10 mouse cellular contexts compared by ENCODE assay signal in the genomic region with DNA sequence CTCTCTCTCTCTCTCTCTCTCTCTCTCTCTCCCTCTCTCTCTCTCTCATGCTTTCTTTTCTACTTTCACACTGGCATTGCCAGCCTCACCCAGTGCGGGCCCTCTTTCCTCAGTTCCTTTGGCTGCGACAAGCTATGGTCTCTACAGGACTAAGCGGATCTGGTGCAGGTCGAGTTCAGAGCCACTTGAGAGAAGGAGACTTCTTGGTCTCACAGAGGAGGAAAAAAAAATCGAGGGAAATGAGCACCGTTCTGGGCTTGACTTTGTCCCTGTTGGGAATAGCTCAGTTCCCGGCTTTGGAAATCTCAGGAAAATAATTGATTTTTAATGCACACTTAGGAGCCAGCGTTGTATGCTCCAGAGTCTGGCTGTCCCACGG. TPM values are rescaled to one million over a fixed set of nuclear protein-coding genes. Genes with fewer than 3 reads are reported as not detected.
DNase-seq lines count a peak whose midpoint lies in the region; ATAC-seq and TF ChIP-seq lines count a peak whose summit lies in the region.
"Had no signal": no experiment of that assay in that cellular context is flagged by ENCODE, and none has a peak within 500 bp of the region (broad histone marks: within the 10 kb centered on the region; RNA-seq: fewer than 3 reads in every experiment).

No protein-coding gene starts in this region.

- under 1% methylated on average over 9 of the region's 9 CpGs for WGBS in heart, embryonic 12.5 days
- 0% methylated on average over 9 of the region's 9 CpGs for WGBS in forebrain, embryonic 15.5 days
- WGBS in liver, postnatal 0 days (ENCODE audit: insufficient replicate concordance) = 3% methylated on average over 9 of the region's 9 CpGs

- DNase-seq in heart, adult 11 months = no peak
- DNase-seq in liver, postnatal 0 days = no peak
- DNase-seq in right cerebral cortex, adult 2 months (ENCODE audit: low spot score in 2 of 2) = no peak
- DNase-seq in layer of hippocampus, postnatal 25 days (ENCODE audit: extremely low spot score in 1 of 2, low spot score in 1 of 2) = no peak
- DNase-seq: B cell, adult 2 months had no signal

- peaks cover 53% of the 10 kb centered on the region for H3K27me3 ChIP-seq in heart, embryonic 12.5 days (replicated peaks)
- H3K27me3 ChIP-seq in E14TG2a.4 (ENCODE audit: insufficient read depth, low read length) = peaks cover 59% of the 10 kb centered on the region
- H3K27me3 ChIP-seq in forebrain, embryonic 15.5 days = no peaks in the 10 kb centered on the region
- peaks cover 72% of the 10 kb centered on the region for H3K27me3 ChIP-seq in liver, postnatal 0 days (ENCODE audit: insufficient read depth, low read length)

- no peaks in the 10 kb centered on the region for H3K36me3 ChIP-seq in heart, embryonic 12.5 days
- H3K36me3 ChIP-seq in E14TG2a.4 (ENCODE audit: insufficient read depth, low read length) = no peaks in the 10 kb centered on the region
- H3K36me3 ChIP-seq in forebrain, embryonic 15.5 days = no peaks in the 10 kb centered on the region
- no peaks in the 10 kb centered on the region for H3K36me3 ChIP-seq in liver, postnatal 0 days (replicated peaks; ENCODE audit: insufficient read depth, low read length)

- no peak for TF ChIP-seq EP300 in liver, postnatal 0 days (IDR thresholded peaks at IDR 0.05; ENCODE audit: low read depth)

- no peak for TF ChIP-seq CTCF in E14TG2a.4 (conservative IDR thresholded peaks at IDR 0.05; ENCODE audit: low read length)
- TF ChIP-seq CTCF in liver, postnatal 0 days (IDR thresholded peaks at IDR 0.05; ENCODE audit: low read depth) = no peak

- peak overlapping the region; percentile 35 for H3K4me3 ChIP-seq in heart, embryonic 12.5 days
- H3K4me3 ChIP-seq in E14TG2a.4 (replicated peaks; ENCODE audit: low read length) = peak overlapping the region; percentile 55
- H3K4me3 ChIP-seq in forebrain, embryonic 15.5 days = peak overlapping the region; percentile 46
- peak overlapping the region; percentile 15; the same call in 1 of the 2 replicates for H3K4me3 ChIP-seq in liver, postnatal 0 days (ENCODE audit: low read depth, low read length)

- H3K9me3 ChIP-seq in heart, embryonic 12.5 days (replicated peaks) = no peaks in the 10 kb centered on the region
- no peaks in the 10 kb centered on the region for H3K9me3 ChIP-seq in E14TG2a.4 (ENCODE audit: low read length)
- no peaks in the 10 kb centered on the region for H3K9me3 ChIP-seq in forebrain, embryonic 15.5 days
- no peaks in the 10 kb centered on the region for H3K9me3 ChIP-seq in liver, postnatal 0 days (ENCODE audit: low read length)

- H3K4me2 ChIP-seq in heart, embryonic 12.5 days = peak overlapping the region; percentile 63
- H3K4me2 ChIP-seq in forebrain, embryonic 15.5 days (replicated peaks) = peak overlapping the region; percentile 45
- no peak overlapping the region for H3K4me2 ChIP-seq in liver, postnatal 0 days (ENCODE audit: low read depth, low read length)

- H3K4me1 ChIP-seq in heart, embryonic 12.5 days (replicated peaks) = peaks cover 10% of the 10 kb centered on the region
- peaks cover 7% of the 10 kb centered on the region for H3K4me1 ChIP-seq in E14TG2a.4 (replicated peaks; ENCODE audit: low read depth, low read length)
- 0 out of 2 replicates have a peak, but pooled peaks cover under 1% of the 10 kb centered on the region for H3K4me1 ChIP-seq in forebrain, embryonic 15.5 days
- no peaks in the 10 kb centered on the region for H3K4me1 ChIP-seq in liver, postnatal 0 days (ENCODE audit: insufficient read depth)

- ATAC-seq in heart, embryonic 12.5 days (ENCODE audit: insufficient number of reproducible peaks, low FRiP score) = no peak
- peak; percentile 46 for ATAC-seq in forebrain, embryonic 15.5 days (replicated peaks)
- no peak for ATAC-seq in liver, postnatal 0 days
- no peak for ATAC-seq in megakaryocyte-erythroid progenitor cell, adult 5-6 weeks (replicated peaks; ENCODE audit: low FRiP score, low TSS enrichment, poor library complexity, severe bottlenecking)

- H3K9ac ChIP-seq in heart, embryonic 12.5 days = 0 out of 2 replicates have a peak overlapping the region, but pooled peaks have one; percentile 40
- H3K9ac ChIP-seq in forebrain, embryonic 15.5 days (replicated peaks) = peak overlapping the region; percentile 73
- H3K9ac ChIP-seq in liver, postnatal 0 days (replicated peaks) = no peak overlapping the region

- H3K27ac ChIP-seq in heart, embryonic 12.5 days (ENCODE audit: poor library complexity, severe bottlenecking) = no peak overlapping the region
- H3K27ac ChIP-seq in forebrain, embryonic 15.5 days (replicated peaks) = peak overlapping the region; percentile 96
- no peak overlapping the region for H3K27ac ChIP-seq in liver, postnatal 0 days (ENCODE audit: low read depth)
- H3K27ac ChIP-seq: macrophage had no signal

RNA-seq across cellular contexts. Expression of a gene that starts 5.9 kb away (rescaled TPM):
- not detected in 2 replicates for polyA plus RNA-seq in heart, embryonic 12.5 days (2016; fragmentation: Nextera tagmentation; extraction: Ambion mirVana)
- polyA plus RNA-seq in forebrain, embryonic 15.5 days (2015; fragmentation: Nextera tagmentation; extraction: Ambion mirVana) = 2.8 and 3.0 TPM in 2 replicates
- polyA plus RNA-seq in liver, postnatal 0 days (2015; fragmentation: Nextera tagmentation; extraction: Ambion mirVana) = not detected in 2 replicates
- total RNA-seq in megakaryocyte-erythroid progenitor cell, adult 5-6 weeks (2014; fragmentation: Nextera tagmentation) = not detected in 2 replicates
- total RNA-seq in megakaryocyte-erythroid progenitor cell, adult 5-6 weeks (2017) = not detected in 2 replicates
- 10 to 100 TPM in 1 of 2 experiments, 1 to 10 TPM in 1; 7.1 to 13.1 TPM for total RNA-seq in layer of hippocampus, postnatal 25 days (2021)
- polyA plus RNA-seq: macrophage had no signal

RNA-seq across cellular contexts. Expression of a gene that starts 8.5 kb away (rescaled TPM):
- 0.08 TPM in 1 of 2 replicates, not detected in the other for polyA plus RNA-seq in heart, embryonic 12.5 days (2016; fragmentation: Nextera tagmentation; extraction: Ambion mirVana)
- 110 and 111 TPM in 2 replicates for polyA plus RNA-seq in forebrain, embryonic 15.5 days (2015; fragmentation: Nextera tagmentation; extraction: Ambion mirVana)
- not detected in 2 replicates for polyA plus RNA-seq in liver, postnatal 0 days (2015; fragmentation: Nextera tagmentation; extraction: Ambion mirVana)
- total RNA-seq in megakaryocyte-erythroid progenitor cell, adult 5-6 weeks (2014; fragmentation: Nextera tagmentation) = not detected in 2 replicates
- not detected in 2 replicates for total RNA-seq in megakaryocyte-erythroid progenitor cell, adult 5-6 weeks (2017)
- total RNA-seq in layer of hippocampus, postnatal 25 days (2021) = 100 to 1,000 TPM; 148 to 181 TPM
- polyA plus RNA-seq: macrophage had no signal

Comparison
In these comparisons a context has a peak if more than half of its experiments do, and no peak if none do; other contexts are left out.
1. RNA of a gene that starts 8.5 kb away (polyA plus RNA-seq): 110 to 111 TPM in forebrain, embryonic 15.5 days; 0.08 TPM in heart, embryonic 12.5 days and not detected in liver, postnatal 0 days; every median in the first group is over 100 times any median in the second.
2. Peak in every context shown above with its lines, with median percentiles within 50 percentile points of each other: H3K4me3 ChIP-seq.